Mouse (Mus musculus): Measurements from ENCODE around the gene Nectin3.

Gene Nectin3

DNA sequence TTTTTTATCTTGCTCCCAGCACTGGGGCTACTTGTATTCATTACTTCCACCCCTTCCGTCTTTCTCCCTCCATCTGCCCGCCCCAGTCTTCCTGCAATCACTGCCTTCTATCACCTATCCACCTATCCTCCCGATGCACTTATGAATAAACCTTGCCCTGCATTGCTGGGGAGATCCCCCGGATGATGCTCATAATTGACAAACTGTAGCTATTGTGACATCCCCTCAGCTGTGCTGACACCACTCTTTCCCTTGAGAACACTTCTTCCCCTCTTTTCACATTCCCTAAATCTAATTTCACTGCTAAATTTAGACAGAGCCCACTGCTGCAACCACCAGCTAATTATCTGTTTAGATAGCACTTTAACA, at the start of gene Nectin3:
TSS of gene Nectin3 (minus strand) at position 105 of the 369 bp plus-strand sequence.
- no peak for DNase-seq

DNA sequence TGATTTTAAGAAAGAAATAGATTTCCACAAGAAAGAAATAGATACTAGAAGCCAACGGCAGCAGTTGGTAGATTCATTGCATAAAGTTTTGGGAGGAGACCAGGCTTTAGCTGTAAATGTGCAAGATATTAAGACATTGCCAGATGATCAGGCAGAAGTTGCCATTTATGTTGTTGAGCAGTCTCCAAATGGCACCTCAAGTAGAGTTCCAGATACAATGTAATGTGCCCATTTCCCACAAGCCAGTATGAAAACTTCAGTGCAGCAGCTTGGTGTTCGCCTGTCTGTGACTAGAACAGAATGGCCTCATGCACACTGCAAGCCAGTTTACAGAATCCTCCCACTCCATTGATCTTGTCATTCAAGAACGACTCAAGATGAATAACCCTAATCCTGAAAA, 39.8 kb upstream of the Nectin3 start:
- DNase-seq: no peak

- no peak for DNase-seq
Observed at GRCm38 (mm10) chr16:46532465-46533254, 34.3 kb upstream of the Nectin3 start.

DNA sequence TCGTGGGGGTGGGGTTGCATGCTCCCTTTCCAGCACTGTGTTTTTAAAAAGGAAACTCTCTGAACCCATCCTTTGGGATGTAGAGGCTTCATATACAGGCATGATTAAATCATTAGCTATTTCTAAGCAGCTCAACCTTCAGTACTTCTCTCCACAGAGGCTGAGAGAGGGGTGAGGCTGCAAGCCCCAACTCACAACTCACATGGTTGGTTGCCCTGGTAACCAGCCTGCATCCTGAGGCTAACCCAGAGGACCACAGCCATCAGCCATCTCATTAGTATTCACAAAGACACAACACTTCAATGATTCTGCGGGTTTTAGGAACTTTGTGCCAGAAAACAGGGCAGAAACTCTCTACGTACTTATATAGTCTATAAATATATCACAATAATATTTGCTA, 32.7 kb upstream of the Nectin3 start:
- DNase-seq: no peak

- no peak for DNase-seq
Observed at GRCm38 (mm10) chr16:46520885-46521417, 22.6 kb upstream of the Nectin3 start.

- DNase-seq: no peak
Observed at GRCm38 (mm10) chr16:46519606-46520005, 21.3 kb upstream of the Nectin3 start.

GRCm38 (mm10) chr16:46507944-46508333, 9.6 kb upstream of the Nectin3 start:
- DNase-seq: no peak

GRCm38 (mm10) chr16:46507260-46507943, 9.1 kb upstream of the Nectin3 start:
- no peak for DNase-seq

DNA sequence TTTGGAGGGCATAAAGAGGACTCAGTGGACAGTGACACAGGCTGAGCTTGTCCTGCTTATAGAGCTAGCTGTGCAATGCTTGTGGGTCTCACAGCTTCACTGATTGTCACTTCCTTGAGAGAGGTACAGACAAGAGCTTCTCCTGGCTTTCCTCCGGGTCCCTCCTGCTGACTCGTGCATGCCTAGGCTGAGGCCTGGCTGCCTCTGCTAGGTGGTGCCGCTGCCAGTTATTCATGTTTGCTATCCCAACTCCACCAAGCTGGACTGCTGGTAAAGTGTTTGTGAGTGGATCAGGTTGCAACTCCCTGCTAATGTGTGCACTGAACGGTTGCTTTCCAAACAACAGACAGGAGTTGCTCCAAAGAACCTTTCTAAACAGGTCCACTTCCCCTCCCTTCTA, 5.7 kb upstream of the Nectin3 start:
- no peak for DNase-seq

- DNase-seq: no peak
Observed at GRCm38 (mm10) chr16:46502311-46502710, 4.0 kb upstream of the Nectin3 start.

- DNase-seq: no peak
Observed at GRCm38 (mm10) chr16:46500759-46501158, 2.4 kb upstream of the Nectin3 start.

DNA sequence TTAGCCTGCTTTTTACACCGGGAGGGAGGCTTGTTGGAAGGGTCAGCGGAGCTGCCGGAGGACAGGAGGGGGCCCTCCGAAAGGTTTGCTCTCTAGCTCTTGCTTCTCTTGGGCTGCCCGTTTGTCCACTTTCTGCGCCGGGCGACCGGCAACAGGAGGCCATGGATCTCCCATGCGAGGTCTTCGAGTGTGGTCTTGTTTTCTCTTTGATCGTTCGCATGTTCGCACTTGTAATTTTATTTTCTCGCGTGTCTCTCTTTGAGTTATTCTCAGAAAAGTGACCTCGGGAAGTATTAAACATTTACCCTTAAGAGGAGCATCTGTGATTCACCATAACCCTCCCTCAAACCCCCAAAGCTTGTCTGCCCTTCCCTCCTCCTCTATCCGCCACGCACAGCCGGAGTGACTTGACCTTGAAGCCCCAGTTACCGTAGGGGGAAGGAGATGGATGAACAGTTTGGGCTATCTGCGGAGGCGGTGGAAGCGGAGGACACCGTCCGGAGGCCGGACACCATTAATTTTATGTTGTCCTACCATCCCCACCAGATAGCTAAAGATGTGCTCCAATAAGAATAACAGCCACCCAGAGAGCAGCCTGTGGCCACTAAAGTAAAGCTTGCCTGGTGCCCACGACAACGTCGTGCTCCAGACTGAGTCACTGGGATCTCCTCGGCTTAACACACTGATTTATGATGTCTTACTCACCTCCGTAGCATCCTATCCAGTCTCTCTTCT, 472 bp downstream of the Nectin3 start:
- peak; percentile 55 for DNase-seq

GRCm38 (mm10) chr16:46496889-46497685, 1.2 kb downstream of the Nectin3 start:
- DNase-seq: peak; percentile 94

GRCm38 (mm10) chr16:46496031-46496868, 2.1 kb downstream of the Nectin3 start:
- DNase-seq: peak; percentile 57

GRCm38 (mm10) chr16:46495201-46495600, 3.1 kb downstream of the Nectin3 start:
- DNase-seq: no peak

GRCm38 (mm10) chr16:46487436-46488097, 10.8 kb downstream of the Nectin3 start:
- DNase-seq: peak; percentile 47

GRCm38 (mm10) chr16:46477336-46477735, 21.0 kb downstream of the Nectin3 start:
- no peak for DNase-seq

DNA sequence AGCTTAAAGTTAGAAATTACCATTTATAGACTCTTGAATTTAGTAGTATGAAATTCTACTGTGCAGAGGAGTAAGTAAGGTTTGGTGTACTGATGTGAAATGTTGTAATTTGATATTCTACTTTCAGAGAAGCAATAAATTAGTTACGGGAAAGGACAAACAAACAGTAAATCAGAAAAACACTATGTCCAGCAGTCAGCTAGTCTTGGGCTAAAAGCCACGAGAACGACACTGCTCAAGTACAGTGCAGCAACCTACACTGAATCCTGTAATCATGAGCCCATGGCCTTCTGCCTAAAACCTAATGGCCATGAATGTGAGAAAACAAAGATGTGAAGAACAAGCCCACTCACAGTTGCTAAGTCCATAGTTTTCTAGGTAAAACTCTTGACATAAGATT, 46.9 kb downstream of the Nectin3 start:
- no peak for DNase-seq

DNA sequence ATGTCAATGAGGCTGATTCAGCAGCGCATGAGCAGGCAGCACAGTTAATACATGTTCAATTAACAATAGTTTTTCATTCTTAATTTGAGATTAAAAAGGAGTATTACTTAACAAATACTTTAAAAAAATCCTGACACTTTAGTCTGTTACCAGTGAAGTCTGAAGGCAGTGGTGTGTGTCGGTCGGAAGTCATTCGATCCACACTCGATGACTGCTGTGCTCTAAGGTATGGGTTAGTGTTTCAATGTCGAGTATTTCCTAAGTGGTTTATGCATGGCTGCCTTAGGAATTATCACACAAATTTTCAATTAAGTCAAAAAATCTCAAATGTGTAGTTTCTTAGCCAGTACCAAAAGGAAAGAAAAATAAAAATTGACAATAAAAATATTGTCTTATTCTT, 49.3 kb downstream of the Nectin3 start:
- DNase-seq: no peak

DNA sequence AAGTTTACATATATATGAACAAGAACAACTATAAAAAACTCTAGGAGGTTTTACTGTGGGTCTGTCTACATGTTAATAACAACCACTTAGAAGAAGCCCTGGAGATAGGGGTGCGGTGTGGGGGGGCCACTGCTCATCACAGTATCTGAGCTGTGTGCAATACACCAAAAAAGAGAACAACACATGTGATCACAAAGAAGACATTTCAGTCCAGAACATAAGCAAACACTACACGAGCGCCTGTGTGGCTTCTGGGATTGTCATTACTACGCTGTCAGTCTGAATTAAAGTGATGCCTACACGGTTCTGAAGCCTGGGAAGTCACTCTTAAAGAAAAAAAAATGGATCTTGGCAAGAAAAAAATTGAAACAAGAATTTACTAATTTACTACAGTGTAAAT, 67.0 kb downstream of the Nectin3 start:
- no peak for DNase-seq

DNA sequence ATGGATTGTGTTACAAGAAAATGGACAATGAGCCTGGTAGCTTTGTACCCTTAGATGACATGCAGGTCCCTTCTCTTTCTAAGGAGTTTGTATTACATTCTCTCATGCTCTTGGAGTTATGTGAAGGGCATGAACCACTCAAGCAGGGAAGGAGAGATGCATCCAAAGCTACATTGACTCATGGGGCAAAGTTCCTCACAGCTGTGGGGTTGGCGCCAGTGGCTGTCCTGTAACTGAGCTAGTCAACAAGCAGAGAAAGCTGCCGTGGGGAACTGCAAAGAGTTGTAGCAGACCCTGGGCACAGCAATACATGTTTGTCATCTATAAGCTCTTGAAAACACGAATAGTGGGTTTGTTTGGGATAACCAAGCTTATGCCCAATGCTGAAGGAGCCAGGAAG, 82.1 kb downstream of the Nectin3 start:
- DNase-seq: no peak
